Mouse (Mus musculus) MEL (cell line): ENCODE data around the gene Proser3. TPM values are rescaled to one million over a fixed set of nuclear protein-coding genes. Genes with fewer than 3 reads are reported as not detected.

Experiments
- DNase-seq: peaks from one replicate; pipeline ENCODE4 v3.0.0; 2011; ENCODE audit warnings: low read depth, low spot score
- H3K27ac ChIP-seq: 2 replicates; pipeline ENCODE4 v1.5.1; 2012; ENCODE audit warnings: low read depth, mild to moderate bottlenecking, control low read depth, low read length, moderate library complexity; ENCODE audit not compliant: control insufficient read depth
- H3K27me3 ChIP-seq, 2 experiments: fragments of 150-350 bp in 1 of 2; sonication (generic) in 1 of 2; 2 replicates each; pipeline ENCODE4 v1.6.1; 2012; ENCODE audit warnings: low read length in 2 of 2, mild to moderate bottlenecking in 2 of 2, improper control_type of control experiment in 1 of 2, moderate library complexity in 1 of 2; ENCODE audit not compliant: insufficient read depth in 2 of 2, control insufficient read depth in 1 of 2
- H3K36me3 ChIP-seq, 2 experiments: 2 replicates each; pipeline ENCODE4 v1.6.1; 2012 to 2014; ENCODE audit warnings: low read length in 2 of 2, improper control_type of control experiment in 1 of 2, inconsistent platforms in 1 of 2, mild to moderate bottlenecking in 1 of 2; ENCODE audit not compliant: insufficient read depth in 2 of 2, control insufficient read depth in 1 of 2
- H3K4me1 ChIP-seq, 2 experiments: fragments of 150-350 bp in 1 of 2; sonication (generic) in 1 of 2; 2 replicates each; pipeline ENCODE4 v1.6.1; 2012; ENCODE audit warnings: low read length in 2 of 2, improper control_type of control experiment in 1 of 2, mild to moderate bottlenecking in 1 of 2; ENCODE audit not compliant: insufficient read depth in 2 of 2, control insufficient read depth in 1 of 2
- H3K4me3 ChIP-seq, 2 experiments: fragments of 150-350 bp in 1 of 2; sonication (generic) in 1 of 2; 2 replicates each; pipeline ENCODE4 v1.5.1; 2012; ENCODE audit warnings: low read depth in 2 of 2, low read length in 2 of 2, mild to moderate bottlenecking in 2 of 2, moderate library complexity in 2 of 2, control low read depth in 1 of 2, improper control_type of control experiment in 1 of 2; ENCODE audit not compliant: control insufficient read depth in 1 of 2, insufficient read depth in 1 of 2
- H3K79me2 ChIP-seq: 2 replicates; pipeline ENCODE4 v1.6.1; 2012; ENCODE audit warnings: mild to moderate bottlenecking, low read length, moderate library complexity; ENCODE audit not compliant: control insufficient read depth, poor library complexity, insufficient read depth
- H3K9ac ChIP-seq: 2 replicates; pipeline ENCODE4 v1.6.1; 2012; ENCODE audit warnings: low read depth, mild to moderate bottlenecking, control low read depth, low read length, moderate library complexity; ENCODE audit not compliant: control insufficient read depth, poor library complexity, severe bottlenecking
- H3K9me3 ChIP-seq: fragments of 150-350 bp; sonication (generic); replicated peaks from 2 replicates; pipeline ENCODE4 v1.6.1; 2012; ENCODE audit warnings: mild to moderate bottlenecking, low read length, improper control_type of control experiment, moderate library complexity; ENCODE audit not compliant: insufficient read depth
- BHLHE40 ChIP-seq: IDR thresholded peaks from 2 replicates; pipeline ENCODE4 v1.6.1; 2012; ENCODE audit warnings: low read depth, mild to moderate bottlenecking, inconsistent platforms, low read length, improper control_type of control experiment, borderline replicate concordance
- CHD2 ChIP-seq: IDR thresholded peaks from 2 replicates; pipeline ENCODE4 v1.6.1; 2011; ENCODE audit warnings: low read length, improper control_type of control experiment
- E2F4 ChIP-seq: IDR thresholded peaks from 2 replicates; pipeline ENCODE4 v1.6.1; 2011; ENCODE audit warnings: low read depth, low read length, improper control_type of control experiment, borderline replicate concordance
- ETS1 ChIP-seq: IDR thresholded peaks from 2 replicates; pipeline ENCODE4 v1.6.1; 2012; ENCODE audit warnings: low read depth, mild to moderate bottlenecking, inconsistent platforms, low read length, improper control_type of control experiment, moderate library complexity
- KAT2A ChIP-seq: conservative IDR thresholded peaks from 2 replicates; pipeline ENCODE4 v1.6.1; 2012; ENCODE audit warnings: low read depth, low read length, improper control_type of control experiment, inconsistent platforms
- MAFK ChIP-seq: IDR thresholded peaks from 2 replicates; pipeline ENCODE4 v1.6.1; 2011; ENCODE audit warnings: low read depth, mild to moderate bottlenecking, low read length, improper control_type of control experiment, borderline replicate concordance
- MAZ ChIP-seq: IDR thresholded peaks from 2 replicates; pipeline ENCODE4 v1.6.1; 2012; ENCODE audit warnings: low read depth, mild to moderate bottlenecking, inconsistent platforms, low read length, improper control_type of control experiment
- MEF2A ChIP-seq: IDR thresholded peaks from 2 replicates; pipeline ENCODE4 v1.6.1; 2014; ENCODE audit warnings: low read depth, mild to moderate bottlenecking, inconsistent platforms, low read length, improper control_type of control experiment; ENCODE audit not compliant: poor library complexity, insufficient replicate concordance, severe bottlenecking; ENCODE audit errors: extremely low read depth
- NELFE ChIP-seq: IDR thresholded peaks from 2 replicates; pipeline ENCODE4 v1.6.1; 2011; ENCODE audit warnings: low read depth, low read length, improper control_type of control experiment
- NRF1 ChIP-seq: IDR thresholded peaks from 2 replicates; pipeline ENCODE4 v1.6.1; 2014; ENCODE audit warnings: low read depth, mild to moderate bottlenecking, inconsistent platforms, low read length, improper control_type of control experiment, moderate library complexity; ENCODE audit not compliant: poor library complexity, insufficient read depth, severe bottlenecking
- POLR2AphosphoS2 ChIP-seq: IDR thresholded peaks from 2 replicates; pipeline ENCODE4 v1.6.1; 2011; ENCODE audit warnings: low read length, improper control_type of control experiment
- POLR2AphosphoS5 ChIP-seq: IDR thresholded peaks from 2 replicates; pipeline ENCODE4 v1.6.1; 2012; ENCODE audit warnings: low read depth, borderline replicate concordance, mild to moderate bottlenecking, inconsistent platforms, low read length, moderate library complexity, mixed read lengths
- RAD21 ChIP-seq: IDR thresholded peaks from 2 replicates; pipeline ENCODE4 v1.6.1; 2011; ENCODE audit warnings: mild to moderate bottlenecking, low read depth, low read length, improper control_type of control experiment
- TBP ChIP-seq: IDR thresholded peaks from 2 replicates; pipeline ENCODE4 v1.8.0; 2011; ENCODE audit warnings: low read depth, low read length, improper control_type of control experiment
- TCF12 ChIP-seq: IDR thresholded peaks from 2 replicates; pipeline ENCODE4 v1.6.1; 2014; ENCODE audit warnings: low read depth, mild to moderate bottlenecking, inconsistent platforms, low read length, improper control_type of control experiment, moderate library complexity
- USF1 ChIP-seq: IDR thresholded peaks from 2 replicates; pipeline ENCODE4 v1.6.1; 2014; ENCODE audit warnings: low read depth, mild to moderate bottlenecking, inconsistent platforms, low read length, improper control_type of control experiment, moderate library complexity
- ZC3H11A ChIP-seq: IDR thresholded peaks from 2 replicates; pipeline ENCODE4 v1.6.1; 2012; ENCODE audit warnings: low read depth, mild to moderate bottlenecking, inconsistent platforms, low read length, improper control_type of control experiment
- polyA plus RNA-seq, 2 experiments: library from polyadenylated mRNA; stranded (reverse) in 1 of 2; unstranded in 1 of 2; fragments of >175 nt in 1 of 2; fragments of >200 nt in 1 of 2; gene quantifications; 2 replicates each; pipeline versions ENCODE4 v1.2.1 to v1.2.4; 2012; ENCODE audit warnings: low replicate concordance in 2 of 2, low read depth in 1 of 2; ENCODE audit not compliant: insufficient read length in 2 of 2, insufficient read depth in 1 of 2, missing spikeins in 1 of 2
- total RNA-seq: library from RNA; depleted of rRNA; stranded (reverse); fragments of 300-350 nt; gene quantifications from 2 replicates; pipeline ENCODE4 v1.2.3, GENCODE M21; 2012

The Proser3 gene
- total and polyA plus RNA-seq, 3 experiments: 2.3 to 8.9 TPM; not detected in 1

DNA sequence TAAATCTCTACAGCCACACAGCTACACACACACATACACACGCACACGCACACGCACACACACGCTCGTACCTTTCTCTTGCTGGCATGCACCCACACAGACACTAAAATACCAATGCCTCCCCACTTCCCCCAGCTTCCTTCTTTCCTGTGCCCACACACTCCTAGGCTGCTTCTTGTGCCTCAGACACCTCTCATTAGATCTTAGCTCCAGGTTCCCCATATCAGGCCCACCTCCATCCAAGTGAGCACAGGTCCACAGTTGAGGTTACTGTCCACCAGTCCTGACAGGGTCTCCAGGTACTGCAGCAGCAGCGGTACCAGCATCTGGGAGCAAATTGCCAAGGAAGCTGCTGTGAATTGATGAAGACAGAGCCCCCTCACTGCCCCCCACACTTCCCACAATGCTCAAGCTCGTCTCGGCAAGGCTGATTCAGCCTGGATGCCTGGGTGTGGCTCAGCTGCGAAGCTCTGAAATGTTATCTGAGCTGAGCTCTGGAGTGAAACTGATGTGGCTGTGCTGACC lies 20.7 kb downstream of the Proser3 start:
- Histone ChIP-seq H3K79me2 (no peaks in the 10 kb centered on the region; the same call in 1 of the 2 replicates), H3K9me3 (no peaks in the 10 kb centered on the region), H3K9ac (no peak overlapping the region), H3K4me3 (no peak overlapping the region), H3K36me3 (peaks cover 0 to 7% of the 10 kb centered on the region in 2 experiments; a peak in 2 of 4 replicates), H3K27me3 (no peaks in the 10 kb centered on the region), H3K4me1 (peaks cover 0 to 15% of the 10 kb centered on the region in 2 experiments; a peak in 2 of 4 replicates), H3K27ac (no peak overlapping the region)
- DNase-seq: no peak
- TF ChIP-seq NRF1 (no peak), NELFE (no peak), KAT2A (no peak), CHD2 (no peak), ZC3H11A (no peak), RAD21 (no peak), MEF2A (no peak), BHLHE40 (no peak), MAFK (no peak), POLR2AphosphoS5 (no peak), USF1 (no peak), MAZ (no peak), TCF12 (no peak), POLR2AphosphoS2 (no peak)

DNA sequence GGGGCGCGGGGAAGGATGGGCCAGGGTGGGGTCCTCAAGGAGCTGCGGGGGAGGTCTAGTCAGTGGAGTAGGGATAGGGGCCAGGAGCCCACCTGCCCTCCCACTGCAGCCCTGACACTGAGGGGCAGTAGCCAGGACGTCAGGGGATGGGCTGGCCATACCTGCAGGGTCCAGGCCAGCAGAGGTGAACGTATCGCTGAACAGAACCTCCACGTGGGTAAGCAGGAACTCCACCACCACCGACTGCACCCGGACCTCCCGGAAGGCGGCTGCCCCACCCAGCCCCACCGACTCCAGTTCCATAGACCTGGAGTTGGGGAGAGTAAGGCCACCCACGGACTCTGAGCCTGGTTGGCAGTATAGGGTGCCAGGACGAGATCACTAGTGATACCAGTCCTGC lies 25.1 kb downstream of the Proser3 start:
- Histone ChIP-seq H3K9me3 (no peaks in the 10 kb centered on the region), H3K79me2 (no peaks in the 10 kb centered on the region), H3K4me3 (no peak overlapping the region), H3K36me3 (no peaks in the 10 kb centered on the region), H3K27me3 (no peaks in the 10 kb centered on the region), H3K27ac (no peak overlapping the region), H3K4me1 (peaks cover 0 to 5% of the 10 kb centered on the region in 2 experiments; a peak in 1 of 4 replicates), H3K9ac (no peak overlapping the region)
- no peak for DNase-seq
- TF ChIP-seq ETS1 (no peak), TBP (no peak), E2F4 (no peak), MAFK (no peak), NRF1 (no peak)
